Mouse (Mus musculus): ENCODE data around the gene Tnip1.

- TF ChIP-seq CTCF (IDR thresholded peaks at IDR 0.05; ENCODE audit: borderline replicate concordance, extremely low read depth, insufficient read depth, insufficient read length) (no peak), POLR2A (IDR thresholded peaks at IDR 0.05; ENCODE audit: borderline replicate concordance, extremely low read depth, insufficient read depth, insufficient read length, poor library complexity, severe bottlenecking) (no peak)
These were observed 9.5 kb upstream of the Tnip1 start for GRCm38 (mm10) chr11:54972049-54972723.

Data from brain, embryonic 14.5 days (tissue).